Mouse (Mus musculus) kidney, postnatal 14 days (tissue): Measurements from ENCODE around the gene Pde4dip.
A peak's percentile ranks its signal among the peaks of the same experiment; 100 is the strongest.

Experiments used
- DNase-seq: peaks from one replicate; pipeline ENCODE4 v3.0.0; 2022; ENCODE audit warnings: mixed read lengths

Pde4dip gene

DNA sequence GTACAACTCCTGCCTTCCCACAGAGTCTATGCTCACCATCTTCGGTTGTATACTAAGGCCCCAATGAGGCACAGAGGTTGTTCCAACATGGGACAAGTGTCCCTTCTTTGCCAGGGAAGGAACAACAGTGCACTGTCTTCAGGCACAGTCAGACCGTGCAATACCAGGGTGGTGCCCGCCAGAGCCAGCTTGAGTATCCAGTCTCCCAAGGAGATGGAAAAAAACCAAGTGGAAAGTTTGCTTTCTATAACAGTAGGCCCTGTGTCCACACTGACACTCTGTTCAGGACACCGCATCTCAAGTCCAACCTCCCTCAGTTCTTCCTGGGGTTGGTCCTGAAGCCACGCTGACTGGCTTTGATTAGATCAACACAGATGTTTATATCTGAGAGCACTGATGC lies 87.8 kb downstream of the Pde4dip start:
- DNase-seq = no peak

DNA sequence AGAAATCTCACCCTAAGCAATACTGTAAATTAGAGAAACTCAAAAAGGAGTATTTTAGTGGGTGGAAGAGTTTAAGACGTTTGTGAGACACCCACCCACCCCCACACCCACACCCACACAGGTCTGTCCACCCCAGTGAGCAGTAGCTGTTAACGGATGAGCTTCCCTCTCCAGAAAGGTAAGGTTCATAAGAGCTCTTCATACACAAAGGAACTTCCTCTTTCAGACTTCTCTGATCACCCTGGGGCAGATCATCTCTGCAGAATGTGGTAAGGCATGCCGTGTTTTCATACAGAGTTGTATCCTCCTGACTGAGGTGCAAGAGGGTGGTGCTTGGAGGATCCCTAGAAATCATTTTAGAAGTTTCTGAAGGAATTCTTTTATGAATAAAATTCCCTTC lies 88.5 kb downstream of the Pde4dip start:
- DNase-seq = no peak

DNA sequence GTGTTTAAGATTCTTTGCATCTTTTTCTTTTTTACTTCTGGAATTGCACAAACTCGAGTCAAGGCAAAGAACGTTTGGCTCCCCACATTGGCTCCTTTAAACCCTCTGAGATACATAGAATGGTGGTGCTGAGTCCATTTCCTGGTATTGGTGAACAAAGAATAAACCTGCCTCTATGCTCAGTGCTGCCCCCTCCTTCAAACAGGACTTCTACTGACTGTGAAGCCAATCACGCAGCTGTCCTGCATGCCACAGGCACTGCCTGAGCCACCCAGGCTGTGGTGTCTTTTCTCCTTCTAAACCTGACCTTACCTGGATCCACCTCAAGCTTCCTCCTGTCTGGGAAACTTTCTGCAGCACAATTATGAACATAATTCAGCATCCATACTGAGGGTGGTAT lies 89.2 kb downstream of the Pde4dip start:
- no peak for DNase-seq

DNA sequence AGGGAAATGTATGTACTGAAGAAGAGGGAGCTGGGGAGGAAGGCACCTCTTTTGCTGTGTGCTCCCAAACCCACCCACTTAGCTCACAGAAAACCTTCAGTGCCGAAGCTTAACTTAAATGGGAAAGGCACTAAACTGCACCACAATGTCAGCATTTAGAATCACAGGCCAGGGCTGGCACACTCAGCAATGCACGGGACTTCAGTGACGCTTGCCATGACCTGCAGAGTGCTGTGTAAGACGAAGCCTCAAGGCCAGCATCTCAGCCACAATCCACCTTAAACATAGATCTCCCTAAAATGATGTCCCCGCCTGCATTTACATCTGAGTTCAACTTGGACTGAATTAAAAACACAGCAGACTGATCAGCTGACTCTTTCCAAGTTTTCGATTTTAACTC lies 91.1 kb downstream of the Pde4dip start:
- no peak for DNase-seq

DNA sequence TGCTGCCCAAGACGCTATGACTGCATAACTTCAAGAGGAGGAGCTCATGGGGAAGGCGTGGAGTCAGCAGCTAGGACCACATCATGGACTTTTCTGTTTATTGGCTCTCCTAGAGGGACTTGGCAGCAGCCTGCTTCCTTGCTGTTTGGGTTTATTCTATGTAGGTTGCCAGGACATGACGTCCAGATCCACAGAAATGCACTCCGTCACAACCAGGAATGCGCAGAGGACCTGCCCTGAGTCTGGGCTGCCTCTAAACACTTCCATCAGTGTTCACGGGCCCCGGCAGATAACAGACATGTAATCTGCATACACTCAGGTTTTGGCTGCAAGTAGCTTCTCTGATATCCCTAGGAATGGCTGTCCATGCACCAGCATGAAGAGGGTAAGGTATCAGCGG lies 94.5 kb downstream of the Pde4dip start:
- DNase-seq = no peak

DNA sequence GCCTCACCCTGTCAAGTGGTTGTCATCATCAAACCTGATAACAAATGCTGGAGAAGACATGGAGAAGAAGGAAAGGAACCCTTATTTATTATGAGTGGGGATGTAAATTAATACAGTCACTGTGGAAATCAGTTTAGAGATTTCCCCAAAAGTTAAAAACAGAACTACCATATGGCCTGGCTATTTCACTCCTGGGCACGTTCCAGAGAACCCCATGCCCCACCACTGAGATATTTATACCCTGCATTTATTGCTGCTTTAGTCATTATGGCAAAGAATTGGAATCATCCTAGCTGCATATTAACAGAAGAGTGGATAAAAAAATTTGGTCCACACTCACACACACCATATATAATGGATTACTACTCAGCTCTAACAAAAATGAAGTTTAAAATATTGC lies 98.4 kb downstream of the Pde4dip start:
- DNase-seq = no peak

DNA sequence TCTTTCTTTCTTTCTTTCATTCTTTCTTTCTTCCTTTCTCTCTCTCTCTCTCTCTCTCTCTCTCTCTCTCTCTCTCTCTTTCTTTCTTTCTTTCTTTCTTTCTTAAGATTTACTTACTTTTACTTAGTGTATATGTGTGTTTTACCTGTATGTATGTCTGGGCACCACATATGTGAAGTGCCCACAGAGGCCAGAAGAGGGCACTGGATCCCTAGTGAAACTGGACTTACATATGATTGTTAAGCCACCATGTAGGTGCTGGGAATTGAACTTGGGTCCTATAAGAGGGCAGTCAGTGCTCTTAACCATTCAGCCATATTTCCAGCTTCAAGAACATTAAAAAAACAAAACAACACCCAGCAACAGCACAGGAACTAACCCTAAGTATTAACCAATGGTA lies 99.2 kb downstream of the Pde4dip start:
- DNase-seq = no peak

DNA sequence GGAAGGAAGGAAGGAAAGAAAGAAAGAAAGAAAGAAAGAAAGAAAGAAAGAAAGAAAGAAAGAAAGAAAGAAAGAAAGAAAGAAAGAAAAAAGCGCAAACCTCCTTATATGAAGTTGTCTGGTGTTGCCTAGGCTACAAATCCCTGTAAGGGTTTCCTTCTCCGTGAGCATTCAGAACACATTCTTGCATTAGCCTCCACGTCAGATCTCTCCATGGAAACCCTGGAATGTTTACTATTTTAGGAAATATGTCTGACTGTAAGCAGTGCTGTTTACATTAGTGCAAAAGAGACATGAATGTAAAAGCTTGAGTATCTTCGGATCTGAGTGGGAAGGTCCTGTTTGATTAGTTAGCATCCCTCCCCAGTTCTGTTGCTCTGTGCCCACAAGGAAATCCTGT lies 112.3 kb downstream of the Pde4dip start:
- DNase-seq = no peak

DNA sequence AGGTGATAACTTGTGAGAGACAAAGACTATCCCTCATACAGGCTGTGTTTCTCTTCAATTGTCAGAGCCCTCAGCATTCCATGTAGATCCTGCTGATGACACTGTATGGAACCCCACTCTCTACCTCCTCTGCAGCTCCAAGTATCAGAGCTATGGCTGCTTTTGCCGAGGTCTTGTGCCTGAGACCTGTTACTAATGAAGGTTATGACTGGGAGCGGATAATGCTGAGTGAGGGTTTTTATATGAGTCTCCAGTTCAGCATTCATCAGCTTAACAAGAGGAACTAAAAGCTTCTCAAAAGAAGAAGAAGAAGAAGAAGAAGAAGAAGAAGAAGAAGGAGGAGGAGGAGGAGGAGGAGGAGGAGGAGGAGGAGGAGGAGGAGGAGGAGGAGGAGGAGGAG lies 112.8 kb downstream of the Pde4dip start:
- DNase-seq = no peak

DNA sequence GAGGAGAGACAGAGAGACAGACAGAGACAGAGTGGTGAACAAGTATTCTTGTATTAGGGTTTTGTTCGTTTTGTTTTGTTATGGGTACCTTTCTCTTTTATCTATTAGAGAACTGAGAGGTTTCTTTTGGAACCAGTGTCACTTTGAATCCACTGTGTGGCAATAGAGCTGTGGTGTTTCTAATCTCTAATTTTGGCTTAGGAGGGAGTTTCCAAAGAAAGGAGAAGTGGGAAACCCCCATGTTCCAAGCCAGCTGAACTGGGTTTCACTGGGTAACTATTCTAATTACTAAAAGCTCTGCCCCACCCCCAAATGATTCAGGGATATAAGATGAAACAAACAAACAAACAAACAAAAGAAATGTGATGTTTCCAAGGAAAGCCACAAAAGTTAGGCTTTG lies 113.6 kb downstream of the Pde4dip start:
- DNase-seq = no peak

DNA sequence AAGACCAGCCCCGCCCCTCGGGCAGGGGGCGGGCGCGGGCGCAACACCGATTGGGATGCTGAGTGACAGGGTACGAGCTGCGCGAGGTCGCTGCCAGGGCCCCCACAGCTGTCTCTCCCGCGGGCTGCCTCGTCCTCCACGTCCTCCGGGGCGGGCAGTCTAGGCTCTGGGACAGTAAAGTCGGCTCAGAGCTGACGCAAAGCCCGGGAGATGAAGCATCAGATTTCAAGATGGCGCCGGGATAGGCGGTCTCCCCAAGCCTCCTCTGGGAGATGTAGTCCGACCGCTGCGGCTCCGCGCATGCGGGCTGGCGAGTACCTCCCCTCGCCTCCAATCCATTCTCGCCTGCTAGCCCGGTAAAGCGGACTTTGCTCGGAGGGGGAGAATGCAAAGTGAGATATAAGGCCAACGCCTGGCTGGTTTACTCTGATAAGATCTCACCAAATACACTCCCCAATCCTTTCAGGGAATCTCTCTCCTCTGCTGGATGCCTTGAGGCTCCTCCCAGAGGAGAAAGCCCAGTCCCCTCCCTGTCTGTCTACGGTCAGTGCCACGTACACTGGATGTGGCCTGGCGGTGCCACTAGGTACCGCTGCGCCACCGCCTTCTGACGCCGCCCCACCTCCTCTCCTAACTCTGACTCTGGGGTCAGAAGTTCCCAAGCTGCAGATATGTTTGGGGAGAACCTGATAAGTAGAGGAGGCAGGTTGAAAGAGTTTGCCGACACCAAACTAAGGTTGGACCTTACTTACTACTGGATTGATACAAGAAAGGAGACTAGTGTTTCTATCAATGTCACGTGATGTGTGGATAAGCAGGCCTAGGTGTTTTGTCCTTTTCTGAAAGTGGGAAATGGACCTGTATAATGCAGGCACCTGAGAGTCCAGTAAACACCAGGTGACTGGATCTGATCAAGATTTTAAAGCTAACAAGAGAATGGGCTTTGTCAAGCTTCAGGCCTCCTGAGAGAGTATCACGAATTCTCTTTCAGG lies 120.4 kb downstream of the Pde4dip start:
- DNase-seq = peak; percentile 97

DNA sequence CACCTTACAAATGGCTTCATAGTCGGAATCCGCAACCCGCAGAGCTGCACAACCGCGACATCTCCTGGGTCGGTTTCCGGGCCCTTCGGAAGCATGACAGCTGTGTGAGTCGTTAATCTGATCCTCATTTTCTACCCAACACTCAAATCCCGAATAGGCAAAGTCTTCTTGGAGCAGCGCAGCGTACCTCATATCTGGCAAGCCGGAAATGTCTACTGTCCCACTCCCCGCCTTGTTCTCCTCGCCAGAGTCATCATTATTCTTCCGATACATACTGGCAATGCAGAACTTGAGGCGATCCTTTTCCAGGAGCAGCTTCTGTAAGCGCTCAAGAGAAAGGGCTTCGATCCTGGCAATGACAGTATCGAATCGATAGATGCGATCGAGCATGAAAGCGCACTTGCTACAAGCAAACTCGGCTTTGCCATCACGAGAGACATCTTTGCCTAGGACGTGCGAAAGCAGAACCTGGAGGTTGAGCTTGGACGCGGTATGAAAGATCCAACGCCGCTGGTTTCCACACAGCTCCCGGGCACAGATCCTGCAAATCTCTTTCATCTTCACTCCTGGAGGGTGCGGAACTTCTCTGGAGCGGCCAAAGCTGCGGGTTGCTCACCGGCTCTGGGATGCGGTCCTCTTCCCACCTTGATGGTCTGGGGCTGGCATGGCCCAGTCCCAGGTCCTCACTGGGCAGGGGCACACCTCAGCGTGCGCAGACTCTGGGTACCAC lies 121.3 kb downstream of the Pde4dip start:
- DNase-seq = peak; percentile 20

DNA sequence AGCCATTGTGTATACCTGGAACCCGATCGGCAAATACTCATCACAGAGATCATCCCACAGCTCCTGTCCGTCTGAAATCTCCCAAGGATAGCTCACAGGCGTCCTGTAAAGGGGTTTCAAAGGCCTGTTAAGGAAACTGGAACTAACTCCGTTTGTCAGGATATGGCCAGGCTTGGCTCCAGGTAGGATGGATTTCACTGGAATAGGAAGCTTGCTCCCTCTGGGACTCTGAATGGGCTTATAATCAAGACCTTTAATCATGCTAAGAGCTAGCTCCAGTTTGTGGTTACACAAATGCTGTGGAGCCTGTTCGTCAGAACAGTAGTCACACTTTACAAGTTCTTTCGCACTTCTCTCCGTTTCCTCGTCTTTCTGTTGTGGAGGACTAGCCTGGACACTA lies 122.0 kb downstream of the Pde4dip start:
- no peak for DNase-seq

DNA sequence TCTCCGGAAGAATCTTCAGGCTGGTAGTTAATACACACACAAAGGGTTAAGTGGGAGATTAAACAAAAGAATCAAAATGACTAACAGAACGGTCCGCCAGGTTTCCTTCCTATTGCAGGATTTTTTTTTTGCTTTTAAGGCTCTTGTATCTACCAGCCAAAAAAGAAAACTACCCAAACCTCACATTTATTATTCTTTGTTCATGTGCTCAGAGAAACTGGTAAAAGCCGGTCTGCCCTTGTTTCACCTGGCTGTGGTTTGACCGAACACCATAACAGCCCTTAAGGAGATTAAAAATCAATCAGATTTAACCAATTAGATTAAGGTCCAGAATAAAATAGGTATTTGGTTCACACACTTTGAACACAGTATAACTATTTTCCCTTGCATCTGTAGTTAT lies 124.4 kb downstream of the Pde4dip start:
- peak; percentile 57 for DNase-seq

DNA sequence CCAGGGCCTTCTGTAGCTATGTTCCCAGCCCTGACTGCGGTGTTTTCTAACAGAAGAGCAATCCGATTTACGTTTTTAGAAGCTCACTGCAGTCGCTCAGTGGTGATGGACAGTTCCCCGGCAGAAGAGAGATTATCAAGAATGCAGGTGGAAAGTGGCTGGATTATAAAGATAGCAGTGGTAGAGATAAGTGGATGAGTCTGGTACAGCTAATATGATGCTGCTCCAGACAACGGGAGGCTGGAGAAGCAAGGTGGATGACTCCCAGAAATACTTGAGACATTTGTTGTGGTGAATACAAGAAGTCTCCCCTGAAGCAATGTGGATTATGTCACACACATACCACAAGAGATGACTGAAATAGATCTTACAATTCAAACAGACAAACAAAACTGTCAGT lies 126.6 kb downstream of the Pde4dip start:
- DNase-seq = no peak

DNA sequence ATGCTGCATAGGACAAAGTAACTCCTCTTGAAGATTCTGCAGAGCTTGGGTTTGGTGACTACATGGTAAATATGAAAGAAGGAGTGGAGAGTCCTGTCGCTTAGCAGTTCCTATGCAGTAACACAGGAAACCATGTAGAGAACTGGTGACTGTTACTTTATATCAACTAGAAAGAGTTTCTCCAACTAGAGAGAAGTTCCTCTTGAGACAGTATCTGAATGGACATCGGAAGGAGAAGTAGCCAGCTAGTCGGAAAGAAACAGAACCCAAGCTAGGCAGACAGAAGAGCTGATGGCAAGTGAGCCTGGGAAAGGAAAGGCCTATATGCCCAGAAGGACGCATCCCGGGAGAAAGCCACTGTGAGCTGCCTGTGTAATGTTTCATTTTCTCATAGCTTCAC lies 127.3 kb downstream of the Pde4dip start:
- DNase-seq = no peak

DNA sequence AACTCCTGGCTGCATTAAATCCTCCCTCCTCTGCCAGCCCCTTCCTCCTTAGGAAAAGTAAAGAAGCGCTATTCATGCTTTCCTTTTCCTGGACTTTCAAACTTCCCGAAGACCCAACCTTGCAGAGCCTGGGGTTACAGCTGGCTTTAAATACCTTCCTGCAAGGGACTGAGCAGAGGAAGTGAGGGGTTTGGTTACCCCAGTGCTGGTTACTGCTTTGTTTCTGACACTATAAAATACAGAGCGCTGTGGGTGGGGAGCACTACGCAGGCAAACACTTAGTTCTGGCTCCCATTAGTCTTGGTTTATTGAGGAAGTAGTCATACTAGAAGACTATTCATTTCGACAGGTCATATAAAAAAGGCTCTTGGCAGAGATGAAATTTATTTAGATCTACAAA lies 128.7 kb downstream of the Pde4dip start:
- DNase-seq = no peak

DNA sequence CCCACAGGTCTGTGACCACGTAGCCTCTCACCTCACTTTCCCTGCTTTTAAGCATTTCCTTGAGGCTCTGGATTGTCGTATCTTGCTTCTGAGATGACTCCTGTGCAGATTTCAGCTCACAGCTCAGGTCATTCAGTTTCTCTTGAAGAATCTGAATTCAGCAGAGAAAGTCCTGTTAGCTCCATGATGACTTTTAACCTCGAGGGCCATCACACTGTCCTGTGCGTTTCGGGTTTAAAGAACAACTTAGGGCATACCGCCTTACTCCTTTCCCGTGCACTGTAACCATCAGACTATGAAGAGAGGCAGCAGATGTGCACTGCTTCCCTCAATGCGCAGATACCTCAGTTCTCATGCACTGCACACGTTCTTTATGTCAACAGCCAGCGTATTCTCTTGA lies 131.0 kb downstream of the Pde4dip start:
- no peak for DNase-seq

DNA sequence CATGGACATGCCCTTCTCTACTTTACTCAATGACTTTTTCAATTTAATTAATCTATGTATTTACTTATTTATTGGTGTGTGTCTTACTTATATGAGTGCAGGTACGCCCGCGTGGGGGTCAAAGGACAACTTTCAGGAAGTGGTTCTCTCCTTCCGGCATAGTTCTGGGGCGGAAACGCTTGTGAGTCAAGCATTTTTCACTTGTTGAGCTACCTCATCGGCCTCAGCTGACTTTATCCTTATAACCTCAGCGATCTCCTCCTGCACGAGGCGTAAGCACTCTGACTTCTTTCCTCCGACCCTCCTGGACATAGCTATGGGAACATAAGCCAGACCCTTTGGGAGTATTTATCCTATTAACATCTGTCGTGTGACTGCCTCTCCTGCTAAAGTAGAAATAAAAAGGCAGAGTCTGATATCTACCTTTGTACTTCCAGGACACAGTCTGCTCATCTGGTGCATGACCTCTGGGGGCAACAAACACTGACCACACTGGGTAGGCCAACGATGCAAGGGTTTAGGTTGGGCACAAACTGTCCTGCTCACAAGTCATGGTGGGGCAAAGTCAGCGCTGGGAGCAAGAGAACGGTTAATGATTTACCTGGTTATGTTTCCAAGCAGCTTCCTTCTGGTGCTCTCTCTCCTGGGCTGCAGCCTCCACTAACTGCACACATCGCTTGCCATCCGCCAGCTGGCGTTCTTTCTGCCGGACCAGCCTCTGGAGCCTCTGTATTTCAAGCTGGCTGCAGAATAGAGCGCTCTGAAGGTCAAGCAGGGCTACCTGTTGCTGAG lies 132.0 kb downstream of the Pde4dip start:
- peak; percentile 90 for DNase-seq

DNA sequence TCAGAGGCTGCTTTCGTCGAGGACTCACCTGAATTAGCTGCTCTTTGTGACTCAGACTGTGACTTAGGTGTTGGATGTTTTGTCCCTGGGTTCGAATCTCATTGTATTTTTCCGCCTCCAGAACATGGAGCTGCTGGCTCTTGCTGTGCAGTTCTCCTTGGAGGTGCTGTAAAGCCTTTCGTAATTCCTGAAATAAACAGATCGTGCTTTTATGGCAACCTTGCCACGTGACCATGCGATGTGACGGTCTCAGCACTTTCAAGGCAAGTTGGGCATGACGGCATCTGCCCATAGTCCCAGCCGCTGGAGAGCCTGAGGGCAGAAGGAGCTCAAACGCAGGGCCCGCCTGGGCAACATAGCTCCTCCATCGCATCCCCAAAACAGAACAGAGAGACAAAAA lies 133.1 kb downstream of the Pde4dip start:
- peak; percentile 47 for DNase-seq

DNA sequence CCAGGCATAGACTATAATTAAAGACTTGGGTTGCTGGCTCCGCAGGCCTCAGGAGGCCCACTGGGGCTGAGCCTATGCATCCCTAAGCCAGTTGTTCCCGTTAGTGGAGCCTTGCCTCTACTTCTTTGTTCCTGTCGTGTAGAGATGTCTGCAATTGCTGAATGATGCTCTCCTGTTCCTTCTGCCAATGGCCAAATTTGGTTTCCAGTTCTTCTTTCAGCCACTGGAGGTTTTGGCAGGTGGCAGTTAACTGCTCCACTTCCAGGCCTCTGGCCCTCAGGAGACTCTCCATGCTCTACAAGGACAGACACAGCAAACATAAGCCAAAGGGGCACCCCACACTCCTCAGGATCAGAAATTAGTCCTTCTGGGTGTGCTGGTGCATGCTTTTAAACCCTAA lies 135.6 kb downstream of the Pde4dip start:
- DNase-seq = no peak

DNA sequence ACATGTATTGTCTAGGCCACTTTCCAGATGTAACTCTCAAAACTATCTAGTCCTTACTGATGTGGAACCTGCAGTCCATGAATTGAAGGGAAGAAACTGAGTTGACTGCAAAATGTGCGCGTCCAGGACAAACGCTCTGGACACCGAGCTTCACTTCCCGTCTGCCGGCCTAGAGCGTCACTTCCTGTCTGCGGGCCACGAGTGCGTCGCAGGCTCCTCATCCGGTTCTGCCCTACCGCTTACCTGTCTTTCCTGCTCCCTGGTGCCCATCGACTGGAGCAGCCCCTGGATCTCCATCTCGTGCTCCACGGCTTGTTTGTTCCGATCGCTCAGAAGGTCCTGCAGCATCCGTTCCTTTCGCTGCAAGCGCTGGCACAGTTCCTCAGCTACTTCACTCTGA lies 136.9 kb downstream of the Pde4dip start:
- DNase-seq = no peak

DNA sequence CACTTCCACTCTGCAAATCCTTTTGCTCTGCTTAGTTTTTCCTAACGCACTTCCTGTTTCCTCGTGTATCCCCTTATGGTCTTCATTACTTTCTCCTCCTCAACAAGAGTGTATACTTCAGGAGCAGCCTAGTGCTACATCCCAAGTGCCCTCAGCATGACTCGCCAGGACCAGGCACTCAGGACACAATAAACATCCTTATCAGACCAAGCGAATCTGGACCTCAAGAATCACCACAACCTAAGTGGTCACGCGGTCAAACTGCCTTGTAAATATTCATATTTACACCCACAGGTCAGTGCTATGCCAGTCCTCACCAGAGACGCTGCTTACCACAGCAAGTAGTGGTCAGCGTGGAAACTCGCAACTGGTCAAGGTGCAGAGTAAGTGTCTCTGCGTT lies 139.7 kb downstream of the Pde4dip start:
- no peak for DNase-seq
